Mouse (Mus musculus) CH12.LX (cell line): ENCODE measurements at regions not wholly inside any gene's neighbourhood (a gene's known extent, or its start where the extent isn't known, plus 50 kb on each side); places are given as distances from the start of the nearest gene placed in this dataset.

Experiments used
- DNase-seq: peaks from one replicate; pipeline ENCODE4 v3.0.0-alpha.2; 2013; ENCODE audit errors: extremely low read depth
- H3K27ac ChIP-seq: 2 replicates; pipeline ENCODE4 v1.5.1; 2012; ENCODE audit warnings: low read depth, mild to moderate bottlenecking, control low read depth, moderate library complexity; ENCODE audit not compliant: insufficient read depth
- H3K27me3 ChIP-seq: replicated peaks from 2 replicates; pipeline ENCODE3; 2012; ENCODE audit warnings: inconsistent platforms
- H3K36me3 ChIP-seq, 2 experiments: replicated peaks in 1 of 2; 2 replicates each; pipeline versions ENCODE3 to v1.6.1; 2012; ENCODE audit warnings: inconsistent platforms in 1 of 2, low read length in 1 of 2, mild to moderate bottlenecking in 1 of 2, mixed read lengths in 1 of 2, moderate library complexity in 1 of 2; ENCODE audit not compliant: control insufficient read depth in 1 of 2, insufficient read depth in 1 of 2
- H3K4me1 ChIP-seq, 2 experiments: 2 replicates each; pipeline ENCODE4 v1.6.1; 2012; ENCODE audit warnings: inconsistent platforms in 1 of 2, moderate library complexity in 1 of 2; ENCODE audit not compliant: insufficient read depth in 2 of 2, control insufficient read depth in 1 of 2
- H3K4me2 ChIP-seq: 2 replicates; pipeline ENCODE4 v1.6.1; 2012; ENCODE audit warnings: low read depth, mild to moderate bottlenecking, control low read depth; ENCODE audit not compliant: poor library complexity, insufficient read depth, severe bottlenecking
- H3K4me3 ChIP-seq, 3 experiments: fragments of 150-350 bp in 1 of 3; sonication (generic) in 1 of 3; replicated peaks in 1 of 3; 2 replicates each; pipeline versions ENCODE3 to v1.5.1; 2011 to 2012; ENCODE audit warnings: low read depth in 2 of 3, low read length in 2 of 3, mild to moderate bottlenecking in 2 of 3, moderate library complexity in 2 of 3, control low read depth in 1 of 3, improper control_type of control experiment in 1 of 3, inconsistent platforms in 1 of 3, mixed read lengths in 1 of 3; ENCODE audit not compliant: poor library complexity in 1 of 3
- H3K79me2 ChIP-seq: replicated peaks from 2 replicates; pipeline ENCODE4 v1.6.1; 2012; ENCODE audit warnings: mild to moderate bottlenecking, moderate library complexity; ENCODE audit not compliant: control insufficient read depth, poor library complexity, insufficient read depth, severe bottlenecking; ENCODE audit errors: extremely low read depth
- H3K9ac ChIP-seq: 2 replicates; pipeline ENCODE4 v1.6.1; 2012; ENCODE audit warnings: low read depth, mild to moderate bottlenecking, control low read depth, moderate library complexity; ENCODE audit not compliant: insufficient read depth
- H3K9me3 ChIP-seq: replicated peaks from 2 replicates; pipeline ENCODE3; 2012; ENCODE audit warnings: low read length, inconsistent platforms, mixed read lengths
- CHD1 ChIP-seq: IDR thresholded peaks from 2 replicates; pipeline ENCODE4 v1.6.1; 2012; ENCODE audit warnings: low read depth, low read length, improper control_type of control experiment, inconsistent platforms
- CHD2 ChIP-seq: IDR thresholded peaks from 2 replicates; pipeline ENCODE4 v1.6.1; 2011; ENCODE audit warnings: low read length, improper control_type of control experiment
- CTCF ChIP-seq, 2 experiments: IDR thresholded peaks in 1 of 2; conservative IDR thresholded peaks in 1 of 2; 2 replicates each; pipeline ENCODE4 v1.5.1; 2011 to 2012; ENCODE audit warnings: low read depth in 2 of 2, low read length in 2 of 2, improper control_type of control experiment in 1 of 2, inconsistent platforms in 1 of 2, mild to moderate bottlenecking in 1 of 2, moderate library complexity in 1 of 2
- E2F4 ChIP-seq: IDR thresholded peaks from 2 replicates; pipeline ENCODE4 v1.6.1; 2011; ENCODE audit warnings: low read depth, low read length, improper control_type of control experiment; ENCODE audit not compliant: insufficient replicate concordance
- ELF1 ChIP-seq: IDR thresholded peaks from 2 replicates; pipeline ENCODE4 v1.6.1; 2014; ENCODE audit warnings: low read depth, mild to moderate bottlenecking, inconsistent platforms, low read length, improper control_type of control experiment
- EP300 ChIP-seq: IDR thresholded peaks from 2 replicates; pipeline ENCODE4 v1.6.1; 2011; ENCODE audit warnings: low read length, improper control_type of control experiment
- JUN ChIP-seq: IDR thresholded peaks from 2 replicates; pipeline ENCODE4 v1.6.1; 2011; ENCODE audit warnings: low read depth, mild to moderate bottlenecking, low read length, improper control_type of control experiment, moderate library complexity; ENCODE audit not compliant: insufficient read depth
- MAZ ChIP-seq: IDR thresholded peaks from 2 replicates; pipeline ENCODE4 v1.6.1; 2012; ENCODE audit warnings: low read depth, mild to moderate bottlenecking, inconsistent platforms, low read length, improper control_type of control experiment, moderate library complexity
- MXI1 ChIP-seq: IDR thresholded peaks from 2 replicates; pipeline ENCODE4 v1.6.1; 2011; ENCODE audit warnings: mild to moderate bottlenecking, low read depth, low read length, improper control_type of control experiment
- MYC ChIP-seq: IDR thresholded peaks from 2 replicates; pipeline ENCODE4 v1.6.1; 2011; ENCODE audit warnings: low read depth, mild to moderate bottlenecking, improper control_type of control experiment, low read length
- NELFE ChIP-seq: IDR thresholded peaks from 2 replicates; pipeline ENCODE4 v1.6.1; 2011; ENCODE audit warnings: low read depth, low read length, improper control_type of control experiment
- PAX5 ChIP-seq: IDR thresholded peaks from 2 replicates; pipeline ENCODE4 v1.6.1; 2012; ENCODE audit warnings: low read length, inconsistent platforms, mixed read lengths
- POLR2A ChIP-seq: IDR thresholded peaks from 2 replicates; pipeline ENCODE4 v1.6.1; 2011; ENCODE audit warnings: low read depth, mild to moderate bottlenecking, improper control_type of control experiment, low read length
- POLR2AphosphoS2 ChIP-seq: IDR thresholded peaks from 2 replicates; pipeline ENCODE4 v1.6.1; 2011; ENCODE audit warnings: low read depth, low read length, improper control_type of control experiment
- SIN3A ChIP-seq: IDR thresholded peaks from 2 replicates; pipeline ENCODE4 v1.6.1; 2012; ENCODE audit warnings: low read length, improper control_type of control experiment, inconsistent platforms
- TBP ChIP-seq: conservative IDR thresholded peaks from 2 replicates; pipeline ENCODE4 v1.6.1; 2011; ENCODE audit warnings: low read depth, low read length, improper control_type of control experiment
- TCF12 ChIP-seq: IDR thresholded peaks from 2 replicates; pipeline ENCODE4 v1.6.1; 2014; ENCODE audit warnings: low read depth, mild to moderate bottlenecking, inconsistent platforms, low read length, improper control_type of control experiment
- UBTF ChIP-seq: IDR thresholded peaks from 2 replicates; pipeline ENCODE4 v1.6.1; 2012; ENCODE audit warnings: low read depth, mild to moderate bottlenecking, inconsistent platforms, low read length, improper control_type of control experiment, moderate library complexity
- ZKSCAN1 ChIP-seq: IDR thresholded peaks from 2 replicates; pipeline ENCODE4 v1.6.1; 2012; ENCODE audit warnings: low read depth, inconsistent platforms, low read length, improper control_type of control experiment, borderline replicate concordance
- ZNF384 ChIP-seq: IDR thresholded peaks from 2 replicates; pipeline ENCODE4 v1.6.1; 2012; ENCODE audit warnings: low read depth, low read length, improper control_type of control experiment, inconsistent platforms
- dilution Hi-C: fragments of 300-500 bp; cut with MboI; formaldehyde crosslinking; loops from 2 replicates; pipeline ENCODE4 v1.14.3; 2020; ENCODE audit warnings: low sequenced_read_pairs; ENCODE audit not compliant: extremely low pct_unique_long_range_greater_than_20kb, extremely low pct_ligation_motif_present
- in situ Hi-C: fragments of 300-500 bp; cut with MboI; formaldehyde crosslinking; loops from 3 replicates; pipeline ENCODE4 v1.14.3; 2019; ENCODE audit warnings: low sequenced_read_pairs, low pct_ligation_motif_present, low pct_unique_long_range_greater_than_20kb, mixed read lengths

DNA sequence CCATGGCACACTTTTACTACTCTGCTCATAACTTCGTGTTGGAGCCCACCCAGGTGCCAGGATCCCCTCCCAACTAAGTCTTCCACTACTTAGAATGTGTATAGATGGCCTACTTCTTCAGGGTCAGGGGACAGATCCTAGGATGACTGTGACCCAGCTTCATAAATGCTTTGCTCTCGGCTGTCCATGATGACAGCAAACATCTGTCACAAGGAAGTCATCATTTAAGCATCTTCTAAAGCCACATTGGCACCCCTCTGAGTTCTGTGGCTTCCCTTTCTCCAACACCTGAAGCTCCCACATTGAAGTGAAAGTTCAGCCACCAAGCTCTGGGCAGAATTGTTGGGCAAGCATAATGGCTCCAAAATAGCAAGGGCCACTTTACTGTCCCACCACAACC lies 252.2 kb upstream of the Rasgrp1 start:
- H3K27ac ChIP-seq: no peak overlapping the region
- H3K36me3 ChIP-seq: no peaks in the 10 kb centered on the region
- no peak for DNase-seq
- dilution Hi-C loops (no loop called here), in situ Hi-C loops (no loop called here)
- H3K79me2 ChIP-seq: no peaks in the 10 kb centered on the region
- no peak overlapping the region for H3K4me3 ChIP-seq
- H3K9me3 ChIP-seq: no peaks in the 10 kb centered on the region
- no peaks in the 10 kb centered on the region for H3K27me3 ChIP-seq
- TF ChIP-seq POLR2AphosphoS2: no peak
- TF ChIP-seq MXI1: no peak
- H3K4me2 ChIP-seq: no peak overlapping the region
- no peaks in the 10 kb centered on the region for H3K4me1 ChIP-seq
- no peak overlapping the region for H3K9ac ChIP-seq

DNA sequence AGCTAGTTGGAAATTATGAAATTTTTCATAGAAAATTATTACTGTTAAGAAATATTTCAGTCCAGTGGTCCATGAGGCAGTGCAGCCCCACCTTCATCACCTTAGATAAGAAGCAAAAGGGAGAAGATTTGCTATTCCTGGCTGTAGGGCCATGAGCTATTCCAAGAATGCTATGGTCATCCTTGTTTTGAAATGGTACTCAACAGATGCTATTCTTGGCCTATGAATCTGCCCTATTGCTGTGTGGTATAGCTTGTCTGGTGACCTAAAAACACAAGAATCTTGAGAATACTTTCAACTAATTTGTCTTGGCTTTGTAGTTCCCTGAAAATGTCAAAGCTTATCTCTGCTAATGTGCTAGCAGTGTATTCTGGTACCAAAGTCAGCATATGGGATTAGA lies 254.8 kb upstream of the Rasgrp1 start:
- no peak overlapping the region for H3K4me2 ChIP-seq
- in situ Hi-C loops (no loop called here), dilution Hi-C loops (no loop called here)
- no peak overlapping the region for H3K9ac ChIP-seq
- no peaks in the 10 kb centered on the region for H3K79me2 ChIP-seq
- H3K27ac ChIP-seq: no peak overlapping the region
- peaks cover 2% of the 10 kb centered on the region for H3K27me3 ChIP-seq
- no peak overlapping the region for H3K4me3 ChIP-seq
- H3K36me3 ChIP-seq: no peaks in the 10 kb centered on the region
- DNase-seq: no peak
- no peaks in the 10 kb centered on the region for H3K4me1 ChIP-seq
- TF ChIP-seq SIN3A: no peak
- no peak for TF ChIP-seq MAZ
- no peak for TF ChIP-seq ZKSCAN1
- TF ChIP-seq ELF1: no peak
- TF ChIP-seq E2F4: no peak
- TF ChIP-seq MYC: no peak
- no peak for TF ChIP-seq TCF12
- TF ChIP-seq PAX5: no peak
- TF ChIP-seq CHD1: no peak
- TF ChIP-seq TBP: no peak
- no peak for TF ChIP-seq CHD2
- no peak for TF ChIP-seq POLR2A
- TF ChIP-seq EP300: no peak
- no peak for TF ChIP-seq JUN
- TF ChIP-seq UBTF: no peak
- TF ChIP-seq NELFE: no peak
- TF ChIP-seq ZNF384: no peak
- TF ChIP-seq POLR2AphosphoS2: no peak
- no peak for TF ChIP-seq CTCF (conservative IDR thresholded peaks at IDR 0.05 in 1 of 2, IDR thresholded peaks at IDR 0.05 in 1 of 2; ENCODE audit: low read depth in 2 of 2, low read length in 2 of 2)
- no peak for TF ChIP-seq MXI1
- H3K9me3 ChIP-seq: no peaks in the 10 kb centered on the region
